Mouse (Mus musculus): ENCODE results near the gene Ldlrap1.

DNA sequence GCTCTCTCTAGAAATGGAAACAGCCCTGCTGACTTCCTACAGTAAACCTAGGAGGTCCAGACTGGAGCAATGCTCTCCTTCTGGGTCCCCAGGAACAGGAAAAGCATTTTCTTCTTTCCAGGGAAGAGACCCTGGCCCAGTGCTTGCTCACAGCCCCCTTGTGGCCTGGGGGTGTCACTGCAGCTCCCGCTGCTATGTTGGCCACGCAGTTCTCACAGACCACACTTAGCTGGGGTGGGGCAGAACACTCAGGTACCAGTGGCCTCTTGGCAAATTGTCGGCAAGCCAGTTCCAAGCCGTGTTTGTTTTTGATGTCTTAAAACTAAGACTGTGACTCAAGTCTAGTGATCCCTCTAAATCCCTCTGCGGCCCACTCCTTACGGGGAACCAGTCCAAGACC lies 65.9 kb downstream of the Ldlrap1 start:
- peak; percentile 81 for TF ChIP-seq CTCF (IDR thresholded peaks at IDR 0.05; ENCODE audit: extremely low read depth, insufficient read length, insufficient replicate concordance, low read depth, low read length)
- TF ChIP-seq POLR2A (IDR thresholded peaks at IDR 0.05; ENCODE audit: low read depth, low read length): no peak
